Mouse (Mus musculus): Measurements from ENCODE around the gene Ap5z1.

DNA sequence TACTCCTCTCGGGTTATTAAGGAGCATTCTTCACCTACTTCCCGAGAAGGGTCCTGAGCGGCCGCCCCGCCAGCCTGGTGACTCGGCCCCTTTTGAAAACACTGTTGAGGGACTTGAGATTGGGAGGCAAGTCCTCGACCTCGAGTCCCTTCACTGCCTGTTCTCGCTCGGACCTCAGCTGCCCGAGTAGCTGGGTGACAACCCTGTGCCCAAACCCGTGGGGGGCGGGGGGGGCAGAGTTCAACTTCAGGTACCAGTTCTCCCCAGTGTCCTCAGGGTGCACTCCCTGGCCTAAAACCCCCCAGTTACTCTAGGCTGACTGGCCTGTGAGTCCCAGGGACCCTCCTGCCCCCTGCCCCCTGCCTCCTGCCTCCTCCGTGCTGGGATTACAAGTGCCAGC is 19.8 kb upstream of the Ap5z1 start:
- TF ChIP-seq CTCF (conservative IDR thresholded peaks at IDR 0.05; ENCODE audit: low read length) (no peak), POU5F1 (IDR thresholded peaks at IDR 0.05; ENCODE audit: borderline replicate concordance, low read length) (no peak)

Data from E14TG2a.4 (cell line).